Mouse (Mus musculus) forebrain, embryonic 10.5 days (tissue): ENCODE data around the gene Foxn4. TPM values are rescaled to one million over a fixed set of nuclear protein-coding genes. Genes with fewer than 3 reads are reported as not detected.

Source experiments
- DNase-seq: peaks from one replicate; pipeline ENCODE4 v3.0.0-alpha.2; 2017; ENCODE audit warnings: low spot score; ENCODE audit errors: extremely low spot score
- H3K27ac ChIP-seq: fragments of 300-500 bp; sonication (generic); 2 replicates; pipeline ENCODE4 v1.5.1; 2016; ENCODE audit warnings: mild to moderate bottlenecking
- H3K27me3 ChIP-seq: fragments of 300-500 bp; sonication (generic); 2 replicates; pipeline ENCODE4 v1.6.1; 2016; ENCODE audit warnings: mild to moderate bottlenecking; ENCODE audit not compliant: poor library complexity, severe bottlenecking
- H3K36me3 ChIP-seq: fragments of 300-500 bp; sonication (generic); replicated peaks from 2 replicates; pipeline ENCODE4 v1.6.1; 2016; ENCODE audit warnings: mild to moderate bottlenecking, moderate library complexity
- H3K4me1 ChIP-seq: fragments of 300-500 bp; sonication (generic); 2 replicates; pipeline ENCODE4 v1.6.1; 2016
- H3K4me3 ChIP-seq: fragments of 300-500 bp; sonication (generic); 2 replicates; pipeline ENCODE4 v1.5.1; 2016; ENCODE audit warnings: mild to moderate bottlenecking, moderate library complexity
- H3K9me3 ChIP-seq: fragments of 300-500 bp; sonication (generic); 2 replicates; pipeline ENCODE4 v1.6.1; 2016; ENCODE audit warnings: mild to moderate bottlenecking, moderate library complexity
- WGBS: fragments of 180-500 bp; shearing (Covaris S2); methylation state at CpG from one replicate; pipeline ENCODE4 v1.1.7; 2016; 5-methylcytosine and 5-hydroxymethylcytosine counted together
- polyA plus RNA-seq: library from polyadenylated mRNA; unstranded; fragments of >200 nt; fragmentation: Nextera tagmentation; extraction: Ambion mirVana; gene quantifications from 2 replicates; pipeline ENCODE4 v1.2.1, GENCODE M21; 2016

Gene Foxn4
- polyA plus RNA-seq = 0.42 and 0.80 TPM in 2 replicates

DNA sequence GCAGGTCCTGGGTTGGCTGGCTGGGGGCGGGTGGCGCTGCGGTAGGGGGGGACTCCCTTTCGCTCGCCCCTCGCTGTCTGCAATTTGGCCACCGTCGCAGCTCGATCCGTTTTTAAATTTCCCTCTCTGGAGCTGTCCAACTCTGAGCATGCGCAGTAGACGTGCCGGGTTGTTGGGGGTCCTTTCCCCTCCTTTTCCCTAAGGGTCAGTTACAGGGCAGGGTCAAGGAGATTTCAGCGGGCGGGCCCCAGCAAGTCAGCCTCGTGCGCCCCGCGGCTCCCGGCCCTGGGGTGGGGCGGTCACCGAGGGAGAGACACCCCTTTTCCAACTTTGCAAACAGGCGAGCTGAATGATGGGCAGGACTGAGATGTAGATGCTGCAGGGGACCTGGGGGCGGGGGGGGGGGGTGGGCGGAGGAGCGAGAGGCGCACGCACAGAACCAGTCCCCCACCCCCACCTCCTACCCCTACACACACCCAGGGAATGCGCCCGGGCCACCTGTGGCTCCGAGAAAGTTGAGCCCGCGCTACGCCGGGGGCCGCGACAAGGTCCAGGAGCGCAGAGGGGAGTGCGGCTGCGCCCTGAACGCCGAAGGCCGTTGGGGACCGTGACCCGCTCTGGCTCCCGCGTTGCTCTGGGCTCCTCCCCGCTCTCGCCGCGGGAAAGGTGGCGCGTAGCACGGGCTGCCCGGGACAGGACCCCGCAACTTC is at the start of gene Foxn4:
Gene Foxn4 (minus strand): TSS at position 115 of the 710 bp plus-strand sequence.
- peak; percentile 66 for DNase-seq
- peaks cover 76% of the 10 kb centered on the region for H3K4me1 ChIP-seq
- under 1% methylated on average over 53 of the region's 56 CpGs for WGBS
- peaks cover 100% of the 10 kb centered on the region for H3K27me3 ChIP-seq
- H3K4me3 ChIP-seq = peak within 1 kb of the TSS; percentile 58
- H3K9me3 ChIP-seq = no peaks in the 10 kb centered on the region
- H3K27ac ChIP-seq = peak within 1 kb of the TSS; percentile 76
- no peaks in the 10 kb centered on the region for H3K36me3 ChIP-seq

GRCm38 (mm10) chr5:114323105-114323790 is 49.6 kb upstream of the Foxn4 start:
- Histone ChIP-seq H3K27ac (no peak overlapping the region), H3K9me3 (no peaks in the 10 kb centered on the region), H3K4me1 (peaks cover 15% of the 10 kb centered on the region), H3K27me3 (peaks cover 8% of the 10 kb centered on the region), H3K4me3 (no peak overlapping the region), H3K36me3 (no peaks in the 10 kb centered on the region)
- 56% methylated on average over 25 of the region's 25 CpGs for WGBS
- no peak for DNase-seq

GRCm38 (mm10) chr5:114309680-114310036 is 36.1 kb upstream of the Foxn4 start:
- H3K27me3 ChIP-seq = peaks cover 12% of the 10 kb centered on the region; the same call in 1 of the 2 replicates
- H3K4me3 ChIP-seq = no peak overlapping the region

GRCm38 (mm10) chr5:114308765-114309679 is 35.4 kb upstream of the Foxn4 start:
- H3K27ac ChIP-seq = no peak overlapping the region
- H3K4me3 ChIP-seq = no peak overlapping the region
- H3K4me1 ChIP-seq = peaks cover 11% of the 10 kb centered on the region
- H3K27me3 ChIP-seq = peaks cover 14% of the 10 kb centered on the region; the same call in 1 of the 2 replicates
- 58% methylated on average over 18 of the region's 18 CpGs for WGBS
- no peaks in the 10 kb centered on the region for H3K9me3 ChIP-seq
- no peaks in the 10 kb centered on the region for H3K36me3 ChIP-seq
- no peak for DNase-seq

More at GRCm38 (mm10) chr5:114309680-114310036, 36.1 kb upstream of the Foxn4 start:
- peaks cover 12% of the 10 kb centered on the region for H3K4me1 ChIP-seq
- no peaks in the 10 kb centered on the region for H3K36me3 ChIP-seq
- 78% methylated on average over 11 of the region's 11 CpGs for WGBS
- no peaks in the 10 kb centered on the region for H3K9me3 ChIP-seq
- no peak overlapping the region for H3K27ac ChIP-seq
- DNase-seq = no peak

- H3K4me1 ChIP-seq = peaks cover 11% of the 10 kb centered on the region
- no peak for DNase-seq
- peaks cover 38% of the 10 kb centered on the region for H3K27me3 ChIP-seq
- H3K36me3 ChIP-seq = no peaks in the 10 kb centered on the region
- 76% methylated on average over 5 of the region's 5 CpGs for WGBS
- no peak overlapping the region for H3K4me3 ChIP-seq
- H3K27ac ChIP-seq = no peak overlapping the region
- H3K9me3 ChIP-seq = no peaks in the 10 kb centered on the region
These were observed 32.9 kb upstream of the Foxn4 start for GRCm38 (mm10) chr5:114306496-114306895.

GRCm38 (mm10) chr5:114303166-114303565 is 29.6 kb upstream of the Foxn4 start:
- H3K27me3 ChIP-seq = peaks cover 70% of the 10 kb centered on the region
- no peak for DNase-seq
- 80% methylated on average over 6 of the region's 6 CpGs for WGBS

GRCm38 (mm10) chr5:114299883-114300610 is 26.4 kb upstream of the Foxn4 start:
- 65% methylated on average over 24 of the region's 24 CpGs for WGBS
- H3K27ac ChIP-seq = peak overlapping the region; percentile 11
- H3K4me3 ChIP-seq = no peak overlapping the region

More at GRCm38 (mm10) chr5:114303166-114303565, 29.6 kb upstream of the Foxn4 start:
- Histone ChIP-seq H3K27ac (no peak overlapping the region), H3K4me3 (no peak overlapping the region), H3K36me3 (no peaks in the 10 kb centered on the region), H3K4me1 (peaks cover 30% of the 10 kb centered on the region), H3K9me3 (no peaks in the 10 kb centered on the region)

GRCm38 (mm10) chr5:114299156-114299855 is 25.7 kb upstream of the Foxn4 start:
- H3K27me3 ChIP-seq = peaks cover 94% of the 10 kb centered on the region
- 39% methylated on average over 22 of the region's 22 CpGs for WGBS
- peak overlapping the region; percentile 11 for H3K27ac ChIP-seq
- peaks cover 39% of the 10 kb centered on the region for H3K4me1 ChIP-seq
- peak overlapping the region; percentile 24; the same call in 1 of the 2 replicates for H3K4me3 ChIP-seq
- no peaks in the 10 kb centered on the region for H3K36me3 ChIP-seq
- DNase-seq = no peak
- no peaks in the 10 kb centered on the region for H3K9me3 ChIP-seq

More at GRCm38 (mm10) chr5:114299883-114300610, 26.4 kb upstream of the Foxn4 start:
- peaks cover 87% of the 10 kb centered on the region for H3K27me3 ChIP-seq
- H3K4me1 ChIP-seq = peaks cover 39% of the 10 kb centered on the region
- no peaks in the 10 kb centered on the region for H3K9me3 ChIP-seq
- no peaks in the 10 kb centered on the region for H3K36me3 ChIP-seq
- DNase-seq = no peak

DNA sequence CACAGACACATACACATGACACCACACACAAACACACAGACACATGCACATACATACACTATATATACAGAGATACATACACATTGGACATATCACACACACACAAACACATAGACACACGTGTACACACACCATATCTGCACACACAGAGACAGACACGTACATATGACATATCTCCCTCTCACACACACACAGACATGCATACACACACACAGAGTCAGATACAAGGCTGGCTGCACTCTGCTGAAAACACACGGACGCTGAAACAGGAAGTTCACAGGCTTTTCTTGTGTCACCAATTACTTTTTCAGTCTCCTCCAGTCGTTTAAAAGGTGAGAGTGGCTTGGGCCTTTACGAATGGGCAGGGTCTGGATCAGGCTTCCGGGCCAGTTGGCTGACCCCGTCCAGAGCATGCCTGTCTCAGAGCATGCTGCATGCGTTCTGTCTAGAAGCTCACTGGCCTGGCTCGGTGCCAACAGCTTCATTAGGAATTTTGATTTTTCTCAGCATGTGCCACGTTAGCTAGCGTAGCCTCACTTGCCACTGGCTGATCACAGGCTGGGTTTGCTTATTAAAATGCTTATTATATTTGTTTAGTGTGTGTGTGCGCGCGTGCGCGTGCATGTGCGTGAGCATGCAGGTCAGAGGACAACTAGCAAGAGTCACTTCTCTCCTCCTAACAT is 24.7 kb upstream of the Foxn4 start:
- Histone ChIP-seq H3K36me3 (no peaks in the 10 kb centered on the region), H3K27ac (0 out of 2 replicates have a peak overlapping the region, but pooled peaks have one; percentile 16), H3K27me3 (peaks cover 96% of the 10 kb centered on the region), H3K9me3 (no peaks in the 10 kb centered on the region), H3K4me3 (no peak overlapping the region), H3K4me1 (peaks cover 44% of the 10 kb centered on the region)
- no peak for DNase-seq
- 80% methylated on average over 18 of the region's 18 CpGs for WGBS

GRCm38 (mm10) chr5:114296693-114297631 is 23.4 kb upstream of the Foxn4 start:
- Histone ChIP-seq H3K36me3 (no peaks in the 10 kb centered on the region), H3K4me3 (no peak overlapping the region), H3K27me3 (peaks cover 96% of the 10 kb centered on the region), H3K27ac (0 out of 2 replicates have a peak overlapping the region, but pooled peaks have one; percentile 22), H3K4me1 (peaks cover 51% of the 10 kb centered on the region), H3K9me3 (no peaks in the 10 kb centered on the region)
- 22% methylated on average over 22 of the region's 22 CpGs for WGBS
- DNase-seq = no peak
